Mouse (Mus musculus): ENCODE results near the gene Erich3. TPM values are rescaled to one million over a fixed set of nuclear protein-coding genes. Genes with fewer than 3 reads are reported as not detected.
"Not testable (repeated sequence)": the region's sequence is repeated elsewhere in the genome, so short reads cannot be mapped to it uniquely, and the experiment has no call there.

Gene Erich3
- total RNA-seq (2021): 1 to 10 TPM; 5.3 to 5.4 TPM
- long read RNA-seq, experiment 1, partial matches to known transcripts: 1 of 2 reads
- long read RNA-seq, experiment 1, other reads (novel, unspliced or antisense): 0 of 2 reads
- long read RNA-seq, experiment 2, partial matches to known transcripts: 1 of 2 reads
- long read RNA-seq, experiment 2, other reads (novel, unspliced or antisense): 0 of 2 reads

- DNase-seq (ENCODE audit: low spot score in 2 of 2): no peak
Observed at GRCm38 (mm10) chr3:154663545-154663944, at the start of gene Erich3. TSS of gene Erich3 (plus strand) at chr3:154663859.

- no peak for DNase-seq (ENCODE audit: low spot score in 2 of 2)
Observed at GRCm38 (mm10) chr3:154614771-154615170, 48.9 kb upstream of the Erich3 start.

- no peak for DNase-seq (ENCODE audit: low spot score in 2 of 2)
Observed at GRCm38 (mm10) chr3:154615304-154615703, 48.4 kb upstream of the Erich3 start.

DNA sequence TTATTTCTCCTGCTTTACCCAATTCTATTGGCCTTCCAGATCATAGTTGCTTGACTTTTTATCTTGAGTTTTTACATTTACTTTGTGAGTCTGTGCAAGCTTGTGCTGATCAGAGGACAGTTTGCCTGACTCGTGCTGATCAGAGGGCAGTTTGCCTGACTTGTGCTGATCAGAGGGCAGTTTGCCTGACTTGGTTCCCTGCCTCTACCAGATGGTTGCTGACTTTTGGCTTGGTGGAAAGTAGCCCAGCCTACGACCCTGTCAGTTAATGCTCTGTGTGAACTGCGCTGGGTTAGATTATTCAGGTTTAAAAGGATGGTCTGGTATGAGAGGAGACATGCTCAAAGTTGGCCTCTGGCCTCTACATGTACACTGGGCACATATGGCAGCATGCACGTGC lies 47.6 kb upstream of the Erich3 start:
- DNase-seq (ENCODE audit: low spot score in 2 of 2): no peak

DNA sequence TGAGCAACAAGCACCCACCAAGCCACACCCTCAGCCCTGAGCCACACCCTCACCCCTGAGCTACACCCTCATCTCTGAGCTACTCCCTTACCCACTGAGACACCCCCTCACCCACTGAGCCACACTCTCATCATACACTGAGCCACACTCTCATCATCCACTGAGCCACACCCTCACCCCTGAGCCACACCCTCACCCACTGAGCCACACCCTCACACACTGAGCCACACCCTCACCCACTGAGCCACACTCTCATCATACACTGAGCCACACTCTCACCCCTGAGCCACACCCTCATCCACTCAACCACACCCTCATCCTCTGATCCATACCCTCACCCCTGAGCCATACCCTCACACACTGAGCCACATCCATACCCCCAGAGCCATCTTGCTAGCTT lies 35.4 kb upstream of the Erich3 start:
- DNase-seq (ENCODE audit: low spot score in 2 of 2): no peak

- not testable (repeated sequence) for DNase-seq (ENCODE audit: low spot score in 2 of 2)
Observed at GRCm38 (mm10) chr3:154631281-154631680, 32.4 kb upstream of the Erich3 start.

DNA sequence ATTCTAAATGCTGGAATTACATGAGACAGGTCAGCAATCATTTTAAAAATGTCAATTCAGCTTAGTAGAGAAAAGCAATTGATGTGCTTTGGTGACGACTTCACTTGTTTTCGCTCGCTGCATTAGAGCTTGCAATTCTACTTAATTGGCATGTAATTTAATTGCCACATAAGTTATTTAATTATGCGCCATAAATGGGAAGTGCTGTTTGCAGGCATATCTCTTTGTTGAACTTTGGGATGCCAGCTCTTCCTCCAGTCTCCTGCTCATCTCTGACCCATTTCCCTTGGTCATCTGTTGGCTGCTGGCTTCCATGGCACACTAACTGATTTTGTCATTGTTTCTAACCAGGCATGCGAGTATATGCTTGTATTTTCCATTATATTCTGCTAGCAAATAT lies 30.6 kb upstream of the Erich3 start:
- no peak for DNase-seq (ENCODE audit: low spot score in 2 of 2)

DNA sequence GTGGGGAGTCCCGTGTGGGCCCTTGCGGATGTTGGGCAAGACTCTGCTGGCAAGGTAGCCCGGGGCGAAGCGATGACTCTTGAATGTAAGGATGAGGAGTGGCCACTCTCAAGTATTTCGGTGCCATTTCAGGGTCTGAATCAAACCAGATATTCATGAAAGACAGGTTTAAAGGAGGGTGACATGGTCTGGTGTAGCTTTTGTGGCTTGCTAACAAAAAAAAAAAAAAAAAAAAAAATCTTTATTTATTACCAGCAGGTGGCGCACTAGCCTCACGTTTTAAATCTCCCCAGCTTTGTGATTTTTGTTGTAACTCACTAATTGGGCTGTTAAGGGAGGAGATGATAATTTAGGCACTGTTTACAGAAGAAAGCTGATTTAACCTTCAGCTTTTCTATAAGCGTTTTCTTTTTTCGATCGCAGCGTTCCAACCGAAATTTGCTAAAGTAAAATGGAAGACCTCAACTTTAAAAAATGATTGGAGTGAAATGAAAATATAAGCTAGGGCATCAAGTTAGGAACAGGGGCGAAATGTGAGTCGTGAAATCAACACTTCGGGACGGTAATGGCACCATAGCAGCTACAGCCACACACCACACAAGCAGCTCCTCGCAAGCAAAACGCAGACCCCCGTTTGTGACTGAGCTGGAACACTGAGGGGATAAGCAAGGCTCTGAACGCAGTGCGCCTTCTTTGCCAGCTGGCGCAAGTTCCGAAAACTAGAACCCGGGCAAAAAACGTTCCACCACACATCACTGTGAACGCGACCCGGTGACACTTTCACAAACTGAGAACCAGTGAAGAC lies 16.8 kb upstream of the Erich3 start:
- DNase-seq (ENCODE audit: low spot score in 2 of 2): peak in 1 of 2 experiments; percentile 40

DNA sequence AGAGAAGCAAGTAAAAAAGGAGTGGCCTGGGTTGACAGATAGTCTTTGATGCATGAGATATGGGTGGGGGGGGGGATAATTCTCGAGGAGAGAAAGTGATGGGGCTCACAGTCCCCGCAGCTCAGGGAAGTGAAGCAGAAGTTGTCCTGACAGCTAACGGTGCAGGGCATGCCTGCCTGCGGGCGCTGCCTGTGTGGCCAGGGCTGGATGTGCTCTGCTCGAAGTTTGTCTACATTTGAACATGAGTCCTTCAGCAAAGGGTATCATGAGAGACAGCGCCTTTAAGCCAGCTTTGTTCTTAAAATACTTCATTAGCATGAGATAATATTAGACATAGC lies 16.2 kb upstream of the Erich3 start:
- DNase-seq (ENCODE audit: low spot score in 2 of 2): no peak

DNA sequence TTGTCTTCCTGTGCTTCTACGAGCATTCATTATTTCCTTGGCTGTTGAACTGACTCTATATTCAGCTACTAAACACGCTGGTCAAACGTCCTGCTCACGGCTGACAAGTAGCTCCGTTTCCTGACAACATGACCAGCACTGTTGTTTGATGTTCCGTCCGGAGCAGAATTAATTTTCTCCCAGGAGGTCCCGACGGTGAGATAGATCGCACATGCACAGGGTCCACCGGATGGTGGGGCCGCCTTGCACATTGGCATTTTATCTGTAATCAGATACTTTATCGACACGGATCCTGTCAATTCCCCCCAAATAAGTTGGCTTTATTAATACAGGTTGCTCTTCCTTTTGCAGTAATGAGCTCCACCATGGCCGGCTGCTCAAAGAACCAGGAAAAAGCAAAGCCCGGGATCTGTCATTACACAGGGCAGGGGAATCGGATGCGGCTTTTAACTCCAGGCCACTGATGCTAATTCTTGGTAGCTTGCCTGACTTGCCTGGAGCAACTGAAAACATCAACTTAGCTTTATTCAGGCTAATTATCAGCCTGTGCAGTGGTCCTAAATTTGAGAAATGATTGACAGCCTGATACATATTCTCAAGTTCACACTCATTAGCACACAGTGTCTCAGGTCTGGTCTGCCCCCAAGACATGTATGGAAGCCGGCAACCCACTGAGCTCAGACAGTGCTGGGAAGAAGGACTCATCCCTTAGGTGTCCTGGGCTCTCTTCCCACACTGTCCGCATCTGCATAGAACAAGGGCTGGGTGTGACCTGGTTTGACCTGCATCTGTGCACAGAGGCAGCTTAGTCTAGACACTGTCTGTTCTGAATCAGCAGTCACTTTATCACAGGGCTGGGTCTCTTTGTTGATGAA lies 14.0 kb upstream of the Erich3 start:
- DNase-seq (ENCODE audit: low spot score in 2 of 2): no peak

GRCm38 (mm10) chr3:154651192-154651821 lies 12.4 kb upstream of the Erich3 start:
- no peak for DNase-seq (ENCODE audit: low spot score in 2 of 2)

DNA sequence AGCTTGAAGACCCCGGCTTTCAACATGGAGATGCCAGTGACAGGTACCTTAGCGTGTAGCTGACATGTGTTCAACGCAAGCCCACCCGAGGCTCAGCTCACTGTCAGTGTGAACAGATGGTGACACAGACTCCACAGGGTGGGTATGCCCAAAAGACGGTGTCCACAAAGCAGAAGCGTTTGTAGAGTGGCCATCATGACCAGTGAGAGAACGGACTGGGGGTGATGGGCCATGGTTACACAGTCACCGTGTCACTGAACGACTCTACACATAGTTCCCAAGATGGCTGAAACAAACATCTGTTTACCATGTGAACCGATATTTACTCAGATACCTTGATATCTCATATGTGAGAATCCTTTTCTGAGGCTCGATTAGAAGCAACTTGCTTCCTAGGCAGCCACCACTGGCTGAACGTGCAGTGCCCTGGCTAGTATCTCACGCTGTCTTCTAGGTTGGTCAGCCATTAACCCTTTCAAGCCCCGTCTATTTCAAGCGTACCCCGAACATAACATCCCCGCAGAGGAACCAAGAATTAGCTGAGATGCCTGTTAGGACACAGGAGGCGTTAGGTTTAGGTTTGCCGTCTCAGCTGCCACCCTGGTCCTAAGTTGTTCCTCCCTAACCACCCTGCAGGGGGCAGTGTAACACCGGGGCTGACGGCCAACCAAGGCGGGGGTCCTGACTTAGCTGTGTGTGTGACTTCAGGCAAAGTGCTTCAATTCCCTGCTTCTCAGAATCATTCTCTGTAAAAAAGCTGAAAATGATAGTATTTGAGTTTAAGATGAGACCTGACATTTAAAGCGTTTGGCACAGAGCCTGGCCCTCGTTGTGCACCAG lies 10.9 kb upstream of the Erich3 start:
- peak; percentile 82 to 83 for DNase-seq (ENCODE audit: low spot score in 2 of 2)

- DNase-seq (ENCODE audit: low spot score in 2 of 2): no peak
Observed at GRCm38 (mm10) chr3:154653454-154653853, 10.2 kb upstream of the Erich3 start.

DNA sequence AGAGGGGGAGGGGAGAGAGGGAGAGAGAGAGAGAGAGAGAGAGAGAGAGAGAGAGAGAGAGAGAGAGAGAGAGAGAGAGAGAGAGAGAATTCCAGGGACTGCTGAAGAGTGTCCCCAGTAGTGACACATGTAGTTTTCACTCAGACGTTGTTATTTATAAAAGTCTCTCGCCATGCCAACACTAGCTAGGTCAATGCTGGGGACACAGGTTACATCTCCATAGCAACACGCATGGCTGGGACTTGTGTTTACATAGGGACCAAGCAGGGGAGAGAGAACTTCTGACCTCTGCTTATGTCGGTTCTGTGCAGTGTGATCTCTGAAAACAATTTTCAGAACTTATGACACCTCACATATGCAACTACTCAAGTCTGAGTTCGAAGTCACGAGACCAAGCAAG lies 9.4 kb upstream of the Erich3 start:
- no peak for DNase-seq (ENCODE audit: low spot score in 2 of 2)

GRCm38 (mm10) chr3:154654901-154655300 lies 8.8 kb upstream of the Erich3 start:
- DNase-seq (ENCODE audit: low spot score in 2 of 2): no peak

DNA sequence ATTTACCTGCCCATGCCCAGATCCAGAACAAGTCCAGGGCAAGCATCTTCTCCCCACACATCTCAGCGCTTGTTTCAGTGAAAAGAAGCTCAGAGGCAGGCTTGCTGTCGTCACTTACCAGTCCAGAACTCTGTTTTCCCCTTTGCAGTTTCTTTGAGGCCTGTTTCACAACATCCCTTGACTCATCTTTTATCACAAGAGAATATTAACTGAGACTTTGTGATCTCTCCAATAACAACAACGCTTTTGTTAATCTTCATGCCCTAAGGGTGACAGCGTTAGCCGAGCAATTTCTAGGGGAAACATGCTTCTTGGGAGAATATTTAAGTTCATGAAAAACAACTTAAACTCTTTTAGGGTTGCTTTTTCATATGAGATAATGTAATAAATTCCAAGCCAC lies 7.9 kb upstream of the Erich3 start:
- no peak for DNase-seq (ENCODE audit: low spot score in 2 of 2)

GRCm38 (mm10) chr3:154663976-154664581 lies 420 bp downstream of the Erich3 start:
- DNase-seq (ENCODE audit: low spot score in 2 of 2): peak in 1 of 2 experiments; percentile 72

GRCm38 (mm10) chr3:154664636-154665035 lies 977 bp downstream of the Erich3 start:
- no peak for DNase-seq (ENCODE audit: low spot score in 2 of 2)

DNA sequence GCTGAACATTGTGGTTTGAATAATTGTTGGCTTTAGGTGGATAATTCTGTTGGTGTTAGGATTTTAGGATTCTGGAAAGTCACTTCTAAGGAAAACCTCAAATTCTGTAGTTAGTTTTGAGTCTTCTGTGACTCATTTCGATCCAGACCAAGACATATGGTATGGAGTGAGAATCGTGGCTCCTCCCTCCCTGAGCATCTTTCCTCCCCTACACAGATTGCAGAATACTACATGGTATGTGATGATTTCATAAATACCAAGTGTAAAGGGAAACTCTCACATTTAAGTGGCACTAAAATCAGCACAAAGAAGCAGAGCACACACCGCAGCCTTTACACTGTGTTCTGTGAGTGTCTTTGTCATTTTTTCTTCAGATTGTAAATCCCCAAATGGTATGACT lies 4.8 kb downstream of the Erich3 start:
- DNase-seq (ENCODE audit: low spot score in 2 of 2): no peak

DNA sequence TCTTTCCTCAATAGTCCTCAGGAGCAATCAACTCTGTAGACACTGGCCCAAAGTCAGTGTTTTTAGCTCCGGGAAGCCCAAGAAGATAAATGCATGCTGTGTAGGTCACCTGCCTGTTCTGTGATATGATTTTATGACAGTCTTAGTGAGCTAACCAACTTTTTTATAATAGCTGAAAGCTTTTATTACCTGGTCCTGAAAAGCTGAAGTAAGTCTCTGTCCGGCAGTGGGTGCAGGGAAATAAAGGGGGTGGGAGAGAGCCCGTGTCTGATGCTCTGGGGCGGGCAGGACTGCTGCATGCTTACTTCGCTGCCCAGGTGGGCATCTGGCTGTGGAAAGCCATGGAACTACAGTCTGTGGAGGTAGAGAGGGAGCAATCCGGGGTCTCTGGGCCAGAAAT lies 6.9 kb downstream of the Erich3 start:
- DNase-seq (ENCODE audit: low spot score in 2 of 2): no peak

All from layer of hippocampus, postnatal 14 days (tissue).